Mouse (Mus musculus): ENCODE data around the gene Olfr138. TPM values are rescaled to one million over a fixed set of nuclear protein-coding genes. Genes with fewer than 3 reads are reported as not detected.

The Olfr138 gene
- not detected in 2 replicates for total RNA-seq (2021)
- long read RNA-seq, experiment 1: 0 reads
- long read RNA-seq, experiment 2: 0 reads

- no peak for DNase-seq
Measured at GRCm38 (mm10) chr17:38260735-38261134, at the start of gene Olfr138. TSS of gene Olfr138 (plus strand) at chr17:38261035.

GRCm38 (mm10) chr17:38307470-38307869 lies 46.6 kb downstream of the Olfr138 start, which contains the start of gene Olfr137:
TSS of gene Olfr137 (minus strand) at chr17:38307570.
- no peak for DNase-seq

Other genes starting within 250 kb of the Olfr138 start
- not detected in 2 replicates for gene Olfr129, start 201.0 kb upstream of the Olfr138 start, total RNA-seq (2021)
- not detected in 2 replicates for gene Olfr130, start 197.1 kb upstream of the Olfr138 start, total RNA-seq (2021)
- not detected in 2 replicates for gene Olfr131, start 172.3 kb upstream of the Olfr138 start, total RNA-seq (2021)
- not detected in 2 replicates for gene Olfr132, start 126.5 kb upstream of the Olfr138 start, total RNA-seq (2021)
- gene Olfr133, start 115.8 kb upstream of the Olfr138 start, total RNA-seq (2021): not detected in 2 replicates
- not detected in 2 replicates for gene Olfr134, start 89.6 kb upstream of the Olfr138 start, total RNA-seq (2021)
- gene Olfr135, start 56.7 kb upstream of the Olfr138 start, total RNA-seq (2021): not detected in 2 replicates
- gene Olfr137, start 46.5 kb downstream of the Olfr138 start, total RNA-seq (2021): not detected in 2 replicates
- gene Olfr136, start 68.8 kb downstream of the Olfr138 start, total RNA-seq (2021): not detected in 2 replicates
- gene Esp36, start 159.2 kb downstream of the Olfr138 start, total RNA-seq (2021): not detected in 2 replicates

Data from adrenal gland, postnatal 14 days (tissue).